Mouse (Mus musculus) neural tube, embryonic 13.5 days (tissue): ENCODE measurements at regions not wholly inside any gene's neighbourhood (a gene's known extent, or its start where the extent isn't known, plus 50 kb on each side); places are given as distances from the start of the nearest gene placed in this dataset.

ENCODE experiments used
- ATAC-seq: fragments of 200-750 bp; cut with Nextera tagmentation; 2 replicates; pipeline ENCODE4 v1.8.0; 2017; ENCODE audit warnings: low read depth, mild to moderate bottlenecking, moderate TSS enrichment, moderate library complexity
- H3K27ac ChIP-seq: fragments of 300-500 bp; sonication (generic); replicated peaks from 2 replicates; pipeline ENCODE4 v1.5.1; 2015; ENCODE audit warnings: moderate library complexity, mild to moderate bottlenecking, inconsistent platforms
- H3K27me3 ChIP-seq: fragments of 300-500 bp; sonication (generic); 2 replicates; pipeline ENCODE4 v1.6.1; 2015; ENCODE audit warnings: mild to moderate bottlenecking, inconsistent platforms
- H3K36me3 ChIP-seq: fragments of 300-500 bp; sonication (generic); 2 replicates; pipeline ENCODE4 v1.6.1; 2015; ENCODE audit warnings: mild to moderate bottlenecking, inconsistent platforms
- H3K4me1 ChIP-seq: fragments of 300-500 bp; sonication (generic); replicated peaks from 2 replicates; pipeline ENCODE4 v1.6.1; 2015; ENCODE audit warnings: inconsistent platforms
- H3K4me2 ChIP-seq: fragments of 300-500 bp; sonication (generic); 2 replicates; pipeline ENCODE4 v1.6.1; 2015; ENCODE audit warnings: inconsistent platforms, mild to moderate bottlenecking, moderate library complexity
- H3K4me3 ChIP-seq: fragments of 300-500 bp; sonication (generic); 2 replicates; pipeline ENCODE4 v1.5.1; 2015; ENCODE audit warnings: mild to moderate bottlenecking, inconsistent platforms
- H3K9ac ChIP-seq: fragments of 300-500 bp; sonication (generic); 2 replicates; pipeline ENCODE4 v1.6.1; 2015; ENCODE audit warnings: moderate library complexity, mild to moderate bottlenecking, inconsistent platforms
- H3K9me3 ChIP-seq: fragments of 300-500 bp; sonication (generic); 2 replicates; pipeline ENCODE4 v1.6.1; 2016; ENCODE audit warnings: inconsistent platforms
- WGBS: fragments of 180-500 bp; shearing (Covaris S2); methylation state at CpG from one replicate; pipeline ENCODE4 v1.1.7; 2015; 5-methylcytosine and 5-hydroxymethylcytosine counted together

- H3K27me3 ChIP-seq = no peaks in the 10 kb centered on the region
- ATAC-seq = no peak
- H3K4me3 ChIP-seq = no peak overlapping the region
- no peak overlapping the region for H3K9ac ChIP-seq
- H3K27ac ChIP-seq = no peak overlapping the region
- no peak overlapping the region for H3K4me2 ChIP-seq
- no peaks in the 10 kb centered on the region for H3K9me3 ChIP-seq
- no peaks in the 10 kb centered on the region for H3K36me3 ChIP-seq
- 94% methylated on average over 5 of the region's 5 CpGs for WGBS
- no peaks in the 10 kb centered on the region for H3K4me1 ChIP-seq
These were observed 121.3 kb downstream of the Cog6 start for GRCm38 (mm10) chr3:52895751-52896150.

GRCm38 (mm10) chr3:52894812-52895211 is 122.2 kb downstream of the Cog6 start:
- H3K4me3 ChIP-seq = no peak overlapping the region
- 88% methylated on average over 2 of the region's 2 CpGs for WGBS
- no peaks in the 10 kb centered on the region for H3K27me3 ChIP-seq
- no peak overlapping the region for H3K27ac ChIP-seq
- H3K4me1 ChIP-seq = no peaks in the 10 kb centered on the region
- no peaks in the 10 kb centered on the region for H3K36me3 ChIP-seq
- H3K9ac ChIP-seq = no peak overlapping the region
- no peaks in the 10 kb centered on the region for H3K9me3 ChIP-seq
- ATAC-seq = no peak
- no peak overlapping the region for H3K4me2 ChIP-seq

GRCm38 (mm10) chr3:52889156-52889715 is 127.8 kb downstream of the Cog6 start:
- ATAC-seq = no peak
- 81% methylated on average over 4 of the region's 4 CpGs for WGBS
- Histone ChIP-seq H3K27me3 (no peaks in the 10 kb centered on the region), H3K9ac (no peak overlapping the region), H3K4me1 (no peaks in the 10 kb centered on the region), H3K9me3 (no peaks in the 10 kb centered on the region), H3K4me3 (no peak overlapping the region), H3K4me2 (no peak overlapping the region), H3K36me3 (no peaks in the 10 kb centered on the region), H3K27ac (no peak overlapping the region)

GRCm38 (mm10) chr3:52881981-52882380 is 135.1 kb downstream of the Cog6 start:
- no peaks in the 10 kb centered on the region for H3K36me3 ChIP-seq
- WGBS = 82% methylated on average over 3 of the region's 3 CpGs
- H3K27me3 ChIP-seq = no peaks in the 10 kb centered on the region

GRCm38 (mm10) chr3:52881139-52881538 is 135.9 kb downstream of the Cog6 start:
- no peak overlapping the region for H3K9ac ChIP-seq
- H3K27me3 ChIP-seq = no peaks in the 10 kb centered on the region
- no peak for ATAC-seq
- no peak overlapping the region for H3K4me3 ChIP-seq
- no peaks in the 10 kb centered on the region for H3K4me1 ChIP-seq
- no peaks in the 10 kb centered on the region for H3K9me3 ChIP-seq
- no peak overlapping the region for H3K4me2 ChIP-seq
- H3K36me3 ChIP-seq = no peaks in the 10 kb centered on the region
- WGBS = 84% methylated on average over 4 of the region's 4 CpGs
- H3K27ac ChIP-seq = no peak overlapping the region

More at GRCm38 (mm10) chr3:52881981-52882380, 135.1 kb downstream of the Cog6 start:
- H3K9me3 ChIP-seq = no peaks in the 10 kb centered on the region
- no peak for ATAC-seq
- no peak overlapping the region for H3K4me2 ChIP-seq
- no peaks in the 10 kb centered on the region for H3K4me1 ChIP-seq
- H3K4me3 ChIP-seq = no peak overlapping the region
- no peak overlapping the region for H3K27ac ChIP-seq
- no peak overlapping the region for H3K9ac ChIP-seq

- H3K4me3 ChIP-seq = no peak overlapping the region
- no peak overlapping the region for H3K27ac ChIP-seq
- H3K9ac ChIP-seq = no peak overlapping the region
- H3K27me3 ChIP-seq = no peaks in the 10 kb centered on the region
- no peak overlapping the region for H3K4me2 ChIP-seq
- H3K9me3 ChIP-seq = no peaks in the 10 kb centered on the region
- ATAC-seq = no peak
- H3K36me3 ChIP-seq = no peaks in the 10 kb centered on the region
- no peaks in the 10 kb centered on the region for H3K4me1 ChIP-seq
- 76% methylated on average over 10 of the region's 10 CpGs for WGBS
These were observed 137.3 kb downstream of the Cog6 start for GRCm38 (mm10) chr3:52879700-52880099.

GRCm38 (mm10) chr3:52878334-52878733 is 138.7 kb downstream of the Cog6 start:
- 67% methylated on average over 3 of the region's 3 CpGs for WGBS
- Histone ChIP-seq H3K4me3 (no peak overlapping the region), H3K27ac (no peak overlapping the region), H3K9ac (no peak overlapping the region), H3K4me2 (no peak overlapping the region), H3K9me3 (no peaks in the 10 kb centered on the region), H3K36me3 (no peaks in the 10 kb centered on the region), H3K27me3 (no peaks in the 10 kb centered on the region), H3K4me1 (no peaks in the 10 kb centered on the region)
- no peak for ATAC-seq

DNA sequence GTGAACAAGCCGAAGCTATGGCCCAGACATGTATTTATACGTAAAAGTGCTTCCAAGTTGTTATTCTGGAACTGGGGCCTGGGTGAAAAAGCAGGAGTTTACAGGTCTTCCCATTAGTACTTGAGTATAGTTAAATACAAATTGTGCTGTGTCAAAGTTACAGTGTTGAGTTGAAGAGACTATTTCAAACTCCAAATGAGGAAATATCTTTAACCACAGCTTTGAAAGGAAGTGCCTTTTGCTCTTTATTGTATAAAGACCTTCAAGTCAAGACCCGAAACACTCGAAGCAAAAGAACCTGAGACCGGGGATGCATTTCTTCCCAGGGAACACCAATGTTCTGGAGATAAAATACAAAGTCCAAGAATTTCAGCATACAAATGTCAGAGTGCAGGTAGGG is 144.8 kb downstream of the Cog6 start:
- Histone ChIP-seq H3K36me3 (no peaks in the 10 kb centered on the region), H3K4me2 (no peak overlapping the region), H3K27ac (no peak overlapping the region), H3K4me3 (no peak overlapping the region), H3K9ac (no peak overlapping the region), H3K9me3 (no peaks in the 10 kb centered on the region), H3K27me3 (no peaks in the 10 kb centered on the region), H3K4me1 (no peaks in the 10 kb centered on the region)
- 83% methylated on average over 5 of the region's 5 CpGs for whole genome bisulfite sequencing
- no peak for ATAC-seq

- H3K4me2 ChIP-seq = no peak overlapping the region
- no peaks in the 10 kb centered on the region for H3K27me3 ChIP-seq
- H3K9me3 ChIP-seq = no peaks in the 10 kb centered on the region
- H3K4me3 ChIP-seq = no peak overlapping the region
- H3K27ac ChIP-seq = no peak overlapping the region
- ATAC-seq = no peak
- no peak overlapping the region for H3K9ac ChIP-seq
- H3K36me3 ChIP-seq = no peaks in the 10 kb centered on the region
- WGBS = 83% methylated on average over 8 of the region's 8 CpGs
- H3K4me1 ChIP-seq = no peaks in the 10 kb centered on the region
These were observed 153.7 kb downstream of the Cog6 start for GRCm38 (mm10) chr3:52863146-52863849.

- Histone ChIP-seq H3K27me3 (no peaks in the 10 kb centered on the region), H3K27ac (no peak overlapping the region), H3K4me1 (no peaks in the 10 kb centered on the region), H3K36me3 (no peaks in the 10 kb centered on the region), H3K4me2 (no peak overlapping the region), H3K4me3 (no peak overlapping the region), H3K9me3 (no peaks in the 10 kb centered on the region), H3K9ac (no peak overlapping the region)
- WGBS = 87% methylated on average over 4 of the region's 4 CpGs
- no peak for ATAC-seq
These were observed 155.0 kb downstream of the Cog6 start for GRCm38 (mm10) chr3:52862026-52862425.

- ATAC-seq = no peak
- Histone ChIP-seq H3K9ac (no peak overlapping the region), H3K4me1 (no peaks in the 10 kb centered on the region), H3K36me3 (no peaks in the 10 kb centered on the region), H3K27ac (no peak overlapping the region), H3K4me2 (no peak overlapping the region), H3K4me3 (no peak overlapping the region), H3K9me3 (no peaks in the 10 kb centered on the region), H3K27me3 (no peaks in the 10 kb centered on the region)
- WGBS = 83% methylated on average over 13 of the region's 13 CpGs
These were observed 155.5 kb downstream of the Cog6 start for GRCm38 (mm10) chr3:52861538-52861937.

DNA sequence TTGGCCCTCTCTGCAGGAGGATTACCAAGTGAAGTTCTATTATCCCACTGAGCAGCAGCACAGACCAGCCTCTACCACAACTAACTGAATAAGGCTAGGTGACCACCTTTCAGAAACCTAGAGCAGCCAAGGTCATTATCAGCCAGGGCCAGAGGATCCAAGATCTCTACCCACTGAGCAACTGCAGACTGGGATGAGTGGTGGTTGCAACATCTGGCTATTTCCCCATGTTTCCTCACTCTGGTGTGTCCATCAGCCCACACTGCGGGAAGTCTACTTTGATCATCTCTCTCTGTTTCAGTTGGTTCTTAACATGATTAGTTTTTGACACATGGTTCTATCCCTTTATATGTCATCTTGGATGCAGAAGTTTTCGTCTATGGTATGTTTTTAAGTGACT is 157.2 kb downstream of the Cog6 start:
- WGBS = 89% methylated on average over 2 of the region's 2 CpGs

GRCm38 (mm10) chr3:52859266-52859825 is 157.7 kb downstream of the Cog6 start:
- no peak overlapping the region for H3K9ac ChIP-seq
- no peaks in the 10 kb centered on the region for H3K27me3 ChIP-seq
- ATAC-seq = no peak
- H3K9me3 ChIP-seq = no peaks in the 10 kb centered on the region
- no peaks in the 10 kb centered on the region for H3K4me1 ChIP-seq
- no peak overlapping the region for H3K27ac ChIP-seq
- 94% methylated on average over 8 of the region's 8 CpGs for WGBS
- no peak overlapping the region for H3K4me3 ChIP-seq
- no peaks in the 10 kb centered on the region for H3K36me3 ChIP-seq
- no peak overlapping the region for H3K4me2 ChIP-seq

More for the DNA sequence above, 157.2 kb downstream of the Cog6 start:
- Histone ChIP-seq H3K4me1 (no peaks in the 10 kb centered on the region), H3K4me2 (no peak overlapping the region), H3K27ac (no peak overlapping the region), H3K9me3 (no peaks in the 10 kb centered on the region), H3K27me3 (no peaks in the 10 kb centered on the region), H3K4me3 (no peak overlapping the region), H3K36me3 (no peaks in the 10 kb centered on the region), H3K9ac (no peak overlapping the region)
- no peak for ATAC-seq
